In the genomic region with DNA sequence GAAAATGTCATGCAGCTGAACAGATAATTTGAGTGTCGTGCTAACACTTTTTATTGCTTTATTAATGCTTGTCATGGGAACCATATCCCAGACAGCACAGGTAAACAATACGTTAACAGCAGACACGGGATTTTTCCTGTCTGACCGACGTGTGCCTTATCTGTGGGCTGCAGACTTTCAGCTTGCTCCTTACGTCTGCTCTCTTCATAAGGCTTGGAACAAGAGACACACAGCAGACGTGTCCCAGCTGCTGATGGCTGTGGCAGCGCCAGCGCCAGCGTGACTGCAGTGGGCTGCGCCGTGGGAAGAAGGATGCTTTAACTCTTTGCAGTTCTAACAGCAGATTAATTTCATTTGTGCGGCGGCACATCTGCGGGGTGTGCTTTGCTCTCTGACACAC, we compare ENCODE assay signal across 8 mouse cellular contexts.
DNase-seq lines count a peak whose midpoint lies in the region; ATAC-seq and TF ChIP-seq lines count a peak whose summit lies in the region.

No protein-coding gene starts in this region.

- peak overlapping the region; percentile 15; the same call in 1 of the 2 replicates for H3K4me3 ChIP-seq in heart, postnatal 0 days (ENCODE audit: low read depth, low read length)
- H3K4me3 ChIP-seq in midbrain, postnatal 0 days (ENCODE audit: low read depth, low read length) = peak overlapping the region; percentile 6; the same call in 1 of the 2 replicates

- TF ChIP-seq EP300 in heart, postnatal 0 days (IDR thresholded peaks at IDR 0.05; ENCODE audit: low read depth) = no peak

- H3K9ac ChIP-seq in heart, postnatal 0 days (replicated peaks; ENCODE audit: low read depth, low read length) = no peak overlapping the region
- no peak overlapping the region for H3K9ac ChIP-seq in midbrain, postnatal 0 days (replicated peaks; ENCODE audit: low read length, poor library complexity, severe bottlenecking)

- peak overlapping the region; percentile 32 for H3K4me2 ChIP-seq in heart, postnatal 0 days (ENCODE audit: low read depth, low read length)
- peak overlapping the region; percentile 10 for H3K4me2 ChIP-seq in midbrain, postnatal 0 days (ENCODE audit: low read depth, low read length, poor library complexity, severe bottlenecking)

- H3K27ac ChIP-seq in heart, postnatal 0 days (ENCODE audit: low read depth) = 0 out of 2 replicates have a peak overlapping the region, but pooled peaks have one; percentile 15
- H3K27ac ChIP-seq in midbrain, postnatal 0 days (ENCODE audit: low read depth, low read length) = no peak overlapping the region

- TF ChIP-seq CTCF in heart, postnatal 0 days (IDR thresholded peaks at IDR 0.05; ENCODE audit: low read depth) = no peak
- no peak for TF ChIP-seq CTCF in midbrain, postnatal 0 days (IDR thresholded peaks at IDR 0.05)

- H3K27me3 ChIP-seq in heart, postnatal 0 days (ENCODE audit: control insufficient read depth, insufficient read depth, low read length) = peaks cover 9% of the 10 kb centered on the region; the same call in 1 of the 2 replicates
- no peaks in the 10 kb centered on the region for H3K27me3 ChIP-seq in midbrain, postnatal 0 days (ENCODE audit: insufficient read depth, low read length)

- no peaks in the 10 kb centered on the region for H3K9me3 ChIP-seq in heart, postnatal 0 days (replicated peaks; ENCODE audit: control insufficient read depth, low read length)
- H3K9me3 ChIP-seq in midbrain, postnatal 0 days (ENCODE audit: low read length) = no peaks in the 10 kb centered on the region

- WGBS in heart, postnatal 0 days = 13% methylated on average over 15 of the region's 15 CpGs
- 14% methylated on average over 15 of the region's 15 CpGs for WGBS in midbrain, postnatal 0 days

- peak; percentile 49 for DNase-seq in urinary bladder, postnatal 14 days (ENCODE audit: low spot score)
- DNase-seq in urinary bladder, postnatal 25 days (ENCODE audit: low spot score) = no peak
- peak; percentile 37 for DNase-seq in heart, postnatal 0 days (ENCODE audit: low spot score)
- DNase-seq in left cerebral cortex, postnatal 25 days (ENCODE audit: low spot score in 2 of 2) = peak; percentile 60 to 68
- DNase-seq in midbrain, postnatal 0 days (ENCODE audit: low spot score) = peak; percentile 78
- no peak for DNase-seq in c-Kit-positive CD71-positive TER-119-positive erythroid progenitor cells, embryonic 14.5 days (ENCODE audit: low spot score)
- no peak for DNase-seq in thymus, adult 18-20 months
- no peak for DNase-seq in spleen, adult 18-20 months

- H3K36me3 ChIP-seq in heart, postnatal 0 days (replicated peaks; ENCODE audit: control insufficient read depth, insufficient read depth, low read length) = no peaks in the 10 kb centered on the region
- H3K36me3 ChIP-seq in midbrain, postnatal 0 days (ENCODE audit: insufficient read depth, low read length) = no peaks in the 10 kb centered on the region

- no peaks in the 10 kb centered on the region for H3K4me1 ChIP-seq in heart, postnatal 0 days (ENCODE audit: control insufficient read depth, insufficient read depth)
- H3K4me1 ChIP-seq in midbrain, postnatal 0 days (ENCODE audit: insufficient read depth, low read length) = peaks cover 12% of the 10 kb centered on the region; the same call in 1 of the 2 replicates

- intact Hi-C loops in left cerebral cortex, postnatal 25 days (cut with DNase I) = no loop called here

- ATAC-seq in heart, postnatal 0 days (ENCODE audit: insufficient read depth, low read depth) = peak; percentile 70
- 0 out of 2 replicates have a peak, but pooled peaks have one; percentile 58 for ATAC-seq in midbrain, postnatal 0 days (ENCODE audit: low FRiP score)

Comparison
In these comparisons a context has a peak if more than half of its experiments do, and no peak if none do; other contexts are left out.
1. DNase-seq: peak in urinary bladder, postnatal 14 days (single experiment), heart, postnatal 0 days (single experiment), left cerebral cortex, postnatal 25 days (2 of 2) and midbrain, postnatal 0 days (single experiment); none in urinary bladder, postnatal 25 days (single experiment), c-Kit-positive CD71-positive TER-119-positive erythroid progenitor cells, embryonic 14.5 days (single experiment), thymus, adult 18-20 months (0 of 2) and spleen, adult 18-20 months (0 of 2).